Mouse (Mus musculus) C2C12 (cell line): ENCODE results near the gene Nadk. TPM values are rescaled to one million over a fixed set of nuclear protein-coding genes. Genes with fewer than 3 reads are reported as not detected.
"Not testable (repeated sequence)": the region's sequence is repeated elsewhere in the genome, so short reads cannot be mapped to it uniquely, and the experiment has no call there.

Source experiments
- H3K27me3 ChIP-seq: one replicate; pipeline ENCODE4 v1.6.1; 2011; ENCODE audit not compliant: control insufficient read depth, insufficient read depth, insufficient read length
- H3K36me3 ChIP-seq: one replicate; pipeline ENCODE4 v1.6.1; 2011; ENCODE audit not compliant: control insufficient read depth, insufficient read depth
- H3K4me3 ChIP-seq: one replicate; pipeline ENCODE4 v1.5.1; 2011; ENCODE audit warnings: mild to moderate bottlenecking, control low read depth; ENCODE audit not compliant: poor library complexity, insufficient read depth, severe bottlenecking
- H3K79me2 ChIP-seq: one replicate; pipeline ENCODE4 v1.6.1; 2011; ENCODE audit not compliant: control insufficient read depth, insufficient read depth
- H3K79me3 ChIP-seq: one replicate; pipeline ENCODE4 v1.6.1; 2011; ENCODE audit warnings: low read depth, control low read depth
- H3ac ChIP-seq: one replicate; pipeline ENCODE3; 2011; ENCODE audit warnings: low read depth; ENCODE audit not compliant: control insufficient read depth, insufficient read length
- CEBPB ChIP-seq: IDR thresholded peaks from one replicate; pipeline ENCODE4 v1.6.1; 2011; ENCODE audit warnings: low read depth, mild to moderate bottlenecking, control low read depth, moderate library complexity
- CTCF ChIP-seq: IDR thresholded peaks from one replicate; pipeline ENCODE4 v1.5.1; 2011; ENCODE audit not compliant: control insufficient read depth, insufficient read depth, insufficient read length
- FOSL1 ChIP-seq: IDR thresholded peaks from one replicate; pipeline ENCODE4 v1.8.0; 2011; ENCODE audit warnings: mild to moderate bottlenecking, low read length; ENCODE audit not compliant: poor library complexity, insufficient read depth, severe bottlenecking
- MAX ChIP-seq: IDR thresholded peaks from one replicate; pipeline ENCODE4 v1.6.1; 2011; ENCODE audit warnings: mild to moderate bottlenecking, control low read depth
- MYOD1 ChIP-seq: IDR thresholded peaks from one replicate; pipeline ENCODE4 v1.6.1; 2011; ENCODE audit warnings: low read depth; ENCODE audit not compliant: control insufficient read depth, insufficient read length
- MYOG ChIP-seq: IDR thresholded peaks from one replicate; pipeline ENCODE4 v1.6.1; 2011; ENCODE audit not compliant: control insufficient read depth, insufficient read length; ENCODE audit errors: extremely low read depth
- USF1 ChIP-seq: IDR thresholded peaks from one replicate; pipeline ENCODE4 v1.6.1; 2011; ENCODE audit warnings: low read depth, mild to moderate bottlenecking, control low read depth, moderate library complexity
- polyA plus RNA-seq: library from polyadenylated mRNA; unstranded; fragments of >200 nt; fragmentation: generic; extraction: Trizol; gene quantifications from one replicate; pipeline ENCODE4 v1.2.1, GENCODE M21; 2012; ENCODE audit warnings: missing spikeins

The Nadk gene
- polyA plus RNA-seq, 1 experiment = 209 TPM

DNA sequence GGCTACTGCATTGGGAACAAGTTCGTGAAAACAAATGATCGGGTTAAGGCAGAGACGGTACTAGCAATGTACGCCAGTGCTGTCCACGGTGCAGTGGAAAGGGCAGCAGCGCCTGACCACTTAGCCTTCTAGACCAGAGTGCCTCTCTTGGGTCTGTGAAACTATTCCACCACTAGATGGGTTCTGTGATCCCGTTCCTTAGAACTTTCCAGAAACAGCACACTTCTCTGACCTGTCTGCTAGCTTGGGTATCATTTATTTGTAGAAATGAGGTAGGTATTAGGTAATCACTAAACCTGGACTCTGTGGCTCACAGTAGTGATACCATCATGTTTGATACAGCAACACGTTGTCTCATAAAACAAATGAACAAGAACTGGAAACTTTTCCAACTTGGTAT is 4.4 kb downstream of the Nadk start:
- TF ChIP-seq FOSL1 = no peak
- no peaks in the 10 kb centered on the region for H3K27me3 ChIP-seq
- peaks cover 70% of the 10 kb centered on the region for H3K79me3 ChIP-seq
- peaks cover 12% of the 10 kb centered on the region for H3K36me3 ChIP-seq
- no peak overlapping the region for H3ac ChIP-seq
- no peak overlapping the region for H3K4me3 ChIP-seq
- peaks cover 77% of the 10 kb centered on the region for H3K79me2 ChIP-seq

DNA sequence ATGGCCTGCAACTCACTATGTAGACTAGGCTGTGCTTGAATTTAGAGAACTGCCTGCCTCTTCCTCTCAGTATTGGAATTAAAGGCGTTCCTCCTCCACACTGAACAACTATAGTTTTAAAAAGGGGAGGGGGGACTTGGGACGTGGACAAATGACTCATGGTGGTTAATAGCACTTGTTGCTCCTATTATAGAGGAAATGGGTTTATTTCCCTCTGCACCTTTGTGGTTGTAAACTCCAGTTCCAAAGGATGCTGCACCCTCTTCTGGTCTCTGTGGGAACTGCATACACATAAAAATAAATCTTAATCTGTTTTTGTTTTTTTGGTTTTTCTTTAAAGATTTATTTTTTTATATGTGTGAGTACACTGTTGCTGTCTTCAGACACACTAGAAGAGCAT is 6.0 kb downstream of the Nadk start:
- H3K27me3 ChIP-seq = no peaks in the 10 kb centered on the region
- H3K4me3 ChIP-seq = no peak overlapping the region
- no peak overlapping the region for H3ac ChIP-seq
- TF ChIP-seq USF1 (no peak), CEBPB (no peak), MYOG (no peak), MAX (no peak), MYOD1 (no peak), FOSL1 (no peak), CTCF (no peak)
- H3K79me2 ChIP-seq = peaks cover 93% of the 10 kb centered on the region
- H3K79me3 ChIP-seq = peaks cover 86% of the 10 kb centered on the region
- H3K36me3 ChIP-seq = peaks cover 12% of the 10 kb centered on the region

DNA sequence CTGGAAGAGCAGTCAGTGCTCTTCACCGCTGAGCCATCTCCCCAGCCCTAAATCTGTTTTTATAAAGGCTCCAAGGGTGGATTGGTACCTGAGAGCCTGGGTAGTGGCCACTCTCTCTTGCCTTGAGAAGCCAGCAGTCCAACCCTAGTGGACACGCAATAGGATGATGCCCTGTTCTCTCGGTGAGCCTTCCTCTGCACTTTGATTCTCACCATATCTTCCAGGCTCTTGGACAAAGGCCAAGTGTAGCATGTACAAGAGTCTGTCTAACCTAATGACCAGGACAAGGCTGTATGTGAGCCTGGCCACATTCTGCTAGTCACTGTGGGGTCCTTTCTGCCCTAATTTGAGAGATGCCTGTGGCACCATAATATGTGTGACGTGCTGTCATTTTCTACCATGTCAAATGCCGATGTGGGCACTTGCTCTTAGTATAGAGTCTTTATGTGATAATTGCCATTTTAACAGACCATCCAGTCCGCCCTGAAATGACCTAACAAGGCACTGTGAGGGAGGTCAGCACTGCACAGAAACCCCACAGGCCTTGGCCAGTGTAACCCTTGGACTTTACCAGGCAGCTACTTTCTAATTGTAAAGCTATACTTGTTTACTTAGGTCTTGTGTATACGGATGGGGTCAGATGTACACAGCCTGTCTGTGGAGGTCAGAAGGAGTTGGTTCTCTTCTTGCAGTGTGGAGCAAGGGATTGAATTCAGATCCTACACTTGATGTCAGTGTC is 6.6 kb downstream of the Nadk start:
- no peak for TF ChIP-seq CEBPB
- no peak for TF ChIP-seq MYOD1
- TF ChIP-seq MYOG = no peak
- TF ChIP-seq FOSL1 = no peak
- TF ChIP-seq CTCF = no peak
- no peak for TF ChIP-seq MAX
- no peak for TF ChIP-seq USF1
- H3K36me3 ChIP-seq = peaks cover 12% of the 10 kb centered on the region
- H3ac ChIP-seq = no peak overlapping the region
- H3K4me3 ChIP-seq = no peak overlapping the region
- peaks cover 100% of the 10 kb centered on the region for H3K79me2 ChIP-seq
- peaks cover 92% of the 10 kb centered on the region for H3K79me3 ChIP-seq
- H3K27me3 ChIP-seq = no peaks in the 10 kb centered on the region

DNA sequence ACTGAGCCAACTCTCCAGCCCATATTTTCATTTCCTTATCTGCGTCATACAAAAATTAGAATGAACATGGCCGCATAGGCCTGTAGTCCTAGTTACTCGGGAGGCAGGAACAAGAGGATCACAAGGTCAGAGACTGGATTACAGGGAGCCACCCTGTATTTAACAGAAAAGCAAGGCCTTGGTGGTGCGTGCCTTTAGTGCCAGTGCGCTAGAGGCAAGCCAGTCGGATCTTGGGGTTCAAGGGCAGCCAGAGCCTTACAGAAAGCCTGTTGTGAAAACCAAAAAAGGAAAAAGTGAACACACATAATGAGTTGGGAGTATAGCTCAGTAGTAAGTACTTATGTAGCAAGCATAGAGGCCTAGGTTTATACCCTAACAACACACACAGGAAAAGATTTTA is 7.6 kb downstream of the Nadk start:
- TF ChIP-seq MYOG = no peak
- no peak for TF ChIP-seq MYOD1
- no peak for TF ChIP-seq USF1
- no peak for TF ChIP-seq CTCF
- no peak for TF ChIP-seq FOSL1
- TF ChIP-seq MAX = no peak
- TF ChIP-seq CEBPB = no peak
- no peak overlapping the region for H3K4me3 ChIP-seq
- H3K79me3 ChIP-seq = peaks cover 95% of the 10 kb centered on the region
- peaks cover 100% of the 10 kb centered on the region for H3K79me2 ChIP-seq
- H3ac ChIP-seq = no peak overlapping the region
- H3K36me3 ChIP-seq = peaks cover 12% of the 10 kb centered on the region
- no peaks in the 10 kb centered on the region for H3K27me3 ChIP-seq

DNA sequence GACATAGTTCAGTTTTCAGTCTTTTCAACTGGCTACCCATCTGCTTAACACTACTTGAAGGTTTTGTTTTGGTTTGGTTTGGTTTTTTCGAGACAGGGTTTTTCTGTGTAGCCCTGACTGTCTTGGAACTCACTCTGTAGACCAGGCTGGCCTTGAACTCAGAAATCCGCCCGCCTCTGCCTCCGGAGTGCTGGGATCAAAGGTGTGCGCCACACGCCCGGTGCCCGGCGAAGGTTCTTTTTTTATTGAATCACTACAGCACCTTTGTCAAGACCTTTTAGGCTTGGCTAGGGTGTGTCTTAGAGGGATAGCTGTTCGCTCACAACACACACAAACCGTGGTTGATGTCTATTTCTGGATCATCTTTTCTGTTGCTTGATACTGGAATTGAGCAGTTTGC is 8.1 kb downstream of the Nadk start:
- H3K79me3 ChIP-seq = peaks cover 95% of the 10 kb centered on the region
- H3K79me2 ChIP-seq = peaks cover 100% of the 10 kb centered on the region
- H3K27me3 ChIP-seq, H3ac ChIP-seq, H3K4me3 ChIP-seq: not testable (repeated sequence)
- peaks cover 13% of the 10 kb centered on the region for H3K36me3 ChIP-seq

DNA sequence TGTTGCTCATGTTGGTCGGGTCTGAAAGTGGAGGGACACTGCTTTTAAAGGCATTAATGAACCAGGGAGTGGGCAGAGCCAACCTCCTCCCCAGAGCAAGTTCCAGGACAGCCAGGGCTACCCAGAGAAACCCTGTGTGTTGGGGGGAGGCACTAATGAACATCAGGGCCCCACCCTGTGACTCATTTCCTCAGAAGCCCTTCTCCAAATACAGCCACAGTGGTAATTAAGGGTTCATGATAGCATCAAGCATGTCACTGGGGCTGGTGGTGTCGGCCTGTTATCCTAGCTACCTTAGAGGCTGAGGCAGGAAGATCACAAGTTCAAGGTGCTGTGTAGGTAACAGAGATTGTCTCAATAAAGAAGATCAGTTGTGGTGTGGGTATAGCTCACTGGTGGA is 9.3 kb downstream of the Nadk start:
- TF ChIP-seq FOSL1 (peak; percentile 10), MYOG (no peak), MAX (no peak)
- no peaks in the 10 kb centered on the region for H3K27me3 ChIP-seq
- peaks cover 100% of the 10 kb centered on the region for H3K79me2 ChIP-seq
- H3ac ChIP-seq = peak overlapping the region; percentile 14
- H3K79me3 ChIP-seq = peaks cover 95% of the 10 kb centered on the region
- peaks cover 17% of the 10 kb centered on the region for H3K36me3 ChIP-seq
- H3K4me3 ChIP-seq = no peak overlapping the region
